Comparison of ENCODE assay signal across 8 mouse cellular contexts in genomic region chr3:159724340-159725119, GRCm38 (mm10).
DNase-seq lines count a peak whose midpoint lies in the region; ATAC-seq lines count a peak whose summit lies in the region.

No protein-coding gene starts in this region.

- H3K4me3 ChIP-seq in embryonic facial prominence, embryonic 11.5 days (ENCODE audit: low read depth, low read length) = no peak overlapping the region
- H3K4me3 ChIP-seq in embryonic facial prominence, embryonic 10.5 days = no peak overlapping the region

- H3K4me1 ChIP-seq in embryonic facial prominence, embryonic 11.5 days (ENCODE audit: control insufficient read depth, insufficient read depth, low read length) = no peaks in the 10 kb centered on the region
- no peaks in the 10 kb centered on the region for H3K4me1 ChIP-seq in embryonic facial prominence, embryonic 10.5 days

- no peak overlapping the region for H3K4me2 ChIP-seq in embryonic facial prominence, embryonic 11.5 days (ENCODE audit: low read depth, low read length)

- no peaks in the 10 kb centered on the region for H3K9me3 ChIP-seq in embryonic facial prominence, embryonic 11.5 days (replicated peaks; ENCODE audit: control insufficient read depth, low read length)
- H3K9me3 ChIP-seq in embryonic facial prominence, embryonic 10.5 days = no peaks in the 10 kb centered on the region

- H3K36me3 ChIP-seq in embryonic facial prominence, embryonic 11.5 days (replicated peaks; ENCODE audit: control insufficient read depth, insufficient read depth, low read depth, low read length) = no peaks in the 10 kb centered on the region
- H3K36me3 ChIP-seq in embryonic facial prominence, embryonic 10.5 days (replicated peaks) = no peaks in the 10 kb centered on the region

- H3K27ac ChIP-seq in embryonic facial prominence, embryonic 11.5 days (replicated peaks; ENCODE audit: low read depth, low read length) = no peak overlapping the region
- no peak overlapping the region for H3K27ac ChIP-seq in embryonic facial prominence, embryonic 10.5 days (replicated peaks)

- ATAC-seq in embryonic facial prominence, embryonic 11.5 days (replicated peaks; ENCODE audit: insufficient number of reproducible peaks, low FRiP score, low TSS enrichment, low read depth) = no peak; the same call in 1 of the 2 replicates
- ATAC-seq in inflammation-experienced regulatory T-cells, adult 6 months = peak; percentile 48

- no peak overlapping the region for H3K9ac ChIP-seq in embryonic facial prominence, embryonic 11.5 days (replicated peaks; ENCODE audit: low read length)

- WGBS in embryonic facial prominence, embryonic 11.5 days = 35% methylated on average over 2 of the region's 2 CpGs
- 36% methylated on average over 2 of the region's 2 CpGs for WGBS in embryonic facial prominence, embryonic 10.5 days

- peak; percentile 62 for DNase-seq in embryonic facial prominence, embryonic 11.5 days (ENCODE audit: low spot score)
- DNase-seq in embryonic facial prominence, embryonic 10.5 days (ENCODE audit: low spot score) = no peak
- peak; percentile 1 to 2 for DNase-seq in urinary bladder, postnatal 36 days (ENCODE audit: low spot score in 2 of 2)
- DNase-seq in urinary bladder, adult 18-20 months (ENCODE audit: low spot score in 2 of 2) = no peak
- peak; percentile 14 for DNase-seq in lung, postnatal 14 days
- no peak for DNase-seq in cerebellum, adult 8-10 months
- DNase-seq in testis, postnatal 14 days (ENCODE audit: low spot score) = no peak

- no peaks in the 10 kb centered on the region for H3K27me3 ChIP-seq in embryonic facial prominence, embryonic 11.5 days (ENCODE audit: control insufficient read depth, insufficient read depth, low read length)
- H3K27me3 ChIP-seq in embryonic facial prominence, embryonic 10.5 days (replicated peaks; ENCODE audit: low read depth, poor library complexity, severe bottlenecking) = no peaks in the 10 kb centered on the region

Comparison
In these comparisons a context has a peak if more than half of its experiments do, and no peak if none do; other contexts are left out.
1. DNase-seq: peak in embryonic facial prominence, embryonic 11.5 days (single experiment), urinary bladder, postnatal 36 days (2 of 2) and lung, postnatal 14 days (single experiment); none in embryonic facial prominence, embryonic 10.5 days (single experiment), urinary bladder, adult 18-20 months (0 of 2), cerebellum, adult 8-10 months (single experiment) and testis, postnatal 14 days (single experiment).